Mouse (Mus musculus) liver, embryonic 14.5 days (tissue): ENCODE measurements around the gene Armc12.

Experiments
- CTCF ChIP-seq: IDR thresholded peaks from 2 replicates; pipeline ENCODE4 v1.5.1; 2016; ENCODE audit warnings: antibody characterized with exemption, low read depth, control low read depth
- EP300 ChIP-seq: IDR thresholded peaks from 2 replicates; pipeline ENCODE4 v1.6.1; 2016; ENCODE audit warnings: antibody characterized with exemption, low read depth

GRCm38 (mm10) chr17:28531946-28532345, 1.3 kb downstream of the Armc12 start:
- TF ChIP-seq EP300 (no peak), CTCF (no peak)
